Mouse (Mus musculus) gastrocnemius, postnatal 36 days (tissue): Measurements from ENCODE around the gene Arl4a. TPM values are rescaled to one million over a fixed set of nuclear protein-coding genes. Genes with fewer than 3 reads are reported as not detected.

Experiments
- DNase-seq, 2 experiments: peaks; one replicate each; pipeline ENCODE4 v3.0.0; 2022
- intact Hi-C: fragments of 180-260 bp; cut with DNase I; formaldehyde crosslinking; loops from one replicate; pipeline ENCODE4 v1.15.1; 2025
- long read RNA-seq, 2 experiments: library from polyadenylated mRNA; stranded (forward); transcript quantifications; one replicate each; pipeline ENCODE4 v2.0.0; 2021
- total RNA-seq, 2 experiments: library from RNA; stranded (reverse); gene quantifications; 2 replicates each; pipeline ENCODE4 v1.2.3; 2021

Gene Arl4a
- 10 to 100 TPM; 16.1 to 21.1 TPM for total RNA-seq
- long read RNA-seq, experiment 1, transcript Arl4a-201 (2 exons, 1,200 nt): major isoform, 34 of 45 reads
- long read RNA-seq, experiment 1, partial matches to known transcripts: 0 of 45 reads
- long read RNA-seq, experiment 1, other reads (novel, unspliced or antisense): 8 of 45 reads
- long read RNA-seq, experiment 2, transcript Arl4a-201 (2 exons, 1,200 nt): major isoform, 43 of 51 reads
- long read RNA-seq, experiment 2, transcript Arl4a-205 (2 exons, 3,710 nt): minor isoform, 7 of 51 reads
- long read RNA-seq, experiment 2, partial matches to known transcripts: 0 of 51 reads
- long read RNA-seq, experiment 2, other reads (novel, unspliced or antisense): 1 of 51 reads

GRCm38 (mm10) chr12:40037876-40038463 is at the start of gene Arl4a:
Gene Arl4a, minus strand, starts transcription at chr12:40038025.
- DNase-seq: peak; percentile 81 to 87
- intact Hi-C loops: loop anchor here (5.0 kb wide), 1 partner anchor 371 kb away; no protein-coding TSS in a partner anchor

GRCm38 (mm10) chr12:40085731-40086322 is 48.0 kb upstream of the Arl4a start:
- no peak for DNase-seq
- intact Hi-C loops: no loop called here

GRCm38 (mm10) chr12:40082453-40083238 is 44.8 kb upstream of the Arl4a start:
- intact Hi-C loops: loop anchor here (2.0 kb wide), 1 partner anchor 82 kb away; no protein-coding TSS in a partner anchor
- no peak for DNase-seq

GRCm38 (mm10) chr12:40082048-40082447 is 44.2 kb upstream of the Arl4a start:
- DNase-seq: no peak

DNA sequence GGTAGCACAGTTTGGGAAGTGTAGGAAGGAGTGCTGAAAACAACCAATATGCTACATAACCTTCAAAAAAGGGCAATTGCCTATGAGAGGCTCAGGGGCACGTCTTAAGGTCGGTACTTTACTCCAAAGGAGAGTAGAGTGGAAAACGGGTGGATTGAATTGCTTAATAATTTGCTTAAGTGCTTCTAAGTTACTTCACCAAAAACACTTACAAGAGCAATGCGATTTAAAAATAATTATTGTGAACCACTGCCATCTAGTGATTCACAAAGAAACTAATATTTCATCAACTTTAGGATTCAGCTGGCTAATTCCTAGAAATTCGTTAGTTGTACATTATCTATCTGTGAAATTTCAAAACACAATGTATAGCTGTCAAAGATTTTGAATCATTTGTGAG is 35.8 kb upstream of the Arl4a start:
- intact Hi-C loops: loop anchor here (10.0 kb wide), 1 partner anchor 559 kb away; no protein-coding TSS in a partner anchor
- no peak for DNase-seq

More at GRCm38 (mm10) chr12:40082048-40082447, 44.2 kb upstream of the Arl4a start:
- intact Hi-C loops: loop anchor here (2.0 kb wide), 1 partner anchor 83 kb away; no protein-coding TSS in a partner anchor

GRCm38 (mm10) chr12:40047024-40047423 is 9.2 kb upstream of the Arl4a start:
- intact Hi-C loops: no loop called here
- no peak for DNase-seq

DNA sequence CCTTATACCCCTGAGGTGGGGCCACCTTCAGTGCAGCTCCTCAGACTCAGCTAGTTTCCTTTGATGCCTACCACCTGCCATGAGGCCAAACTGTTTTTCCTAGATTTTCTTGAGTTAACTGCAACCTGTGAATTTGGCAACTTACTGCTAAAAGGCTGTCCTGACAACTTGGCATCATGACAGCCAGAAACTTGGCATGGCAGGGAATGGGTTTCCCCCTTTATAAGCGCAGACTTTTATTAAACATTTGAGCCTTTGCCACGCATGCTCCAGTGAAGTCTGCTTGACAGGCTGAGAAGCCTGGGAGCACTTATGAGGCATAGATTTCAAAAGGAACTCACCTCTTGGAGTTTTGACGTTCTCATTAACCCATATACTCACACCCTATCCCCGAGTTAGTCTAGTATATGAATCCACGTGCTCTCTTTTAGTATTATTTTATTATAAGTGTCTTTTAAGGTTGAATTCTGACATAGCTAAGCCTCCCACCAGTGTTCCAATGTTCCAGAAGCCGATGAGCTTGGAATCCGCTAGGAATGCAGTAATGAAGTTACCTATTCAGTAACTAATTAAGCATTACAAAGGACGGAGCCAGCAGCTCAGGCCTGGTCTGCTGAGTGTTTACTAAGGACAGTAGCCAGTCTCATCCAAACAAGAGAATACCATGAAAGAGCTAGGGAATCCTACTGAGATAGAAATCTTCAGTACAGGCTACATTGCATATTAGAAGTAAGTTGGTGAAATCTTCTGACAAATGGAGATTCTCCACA is 6.2 kb upstream of the Arl4a start:
- intact Hi-C loops: no loop called here

DNA sequence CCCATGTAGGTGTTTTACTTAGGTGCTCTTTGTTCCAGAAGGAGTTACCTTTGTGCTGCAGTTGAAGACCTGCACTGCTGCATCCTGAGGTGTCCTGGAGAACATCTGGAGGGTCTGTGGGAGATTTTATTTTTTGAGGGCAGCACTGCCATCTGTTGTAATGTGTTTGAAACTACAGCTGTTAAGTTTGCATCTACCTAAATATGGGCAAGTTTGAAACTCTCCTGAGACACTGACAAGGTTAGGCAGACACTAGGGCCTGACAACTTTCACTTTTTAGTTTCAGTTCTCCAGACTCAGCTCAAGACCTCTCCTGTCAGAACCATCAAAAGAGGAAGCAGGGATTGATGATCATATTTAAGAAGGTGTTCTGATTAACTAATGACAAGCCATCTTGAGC is 2.2 kb upstream of the Arl4a start:
- no peak for DNase-seq
- intact Hi-C loops: loop anchor here (2.0 kb wide), 1 partner anchor 529 kb away; no protein-coding TSS in a partner anchor

More for the DNA sequence above, 6.2 kb upstream of the Arl4a start:
- DNase-seq: no peak

- peak; percentile 97 to 99 for DNase-seq
- intact Hi-C loops: loop anchor here (5.0 kb wide), 1 partner anchor 370 kb away; no protein-coding TSS in a partner anchor
These were observed 505 bp downstream of the Arl4a start for GRCm38 (mm10) chr12:40037226-40037813.

- no peak for DNase-seq
- intact Hi-C loops: loop anchor here (5.0 kb wide), 1 partner anchor 369 kb away; no protein-coding TSS in a partner anchor
These were observed 1.2 kb downstream of the Arl4a start for GRCm38 (mm10) chr12:40036666-40037065.

DNA sequence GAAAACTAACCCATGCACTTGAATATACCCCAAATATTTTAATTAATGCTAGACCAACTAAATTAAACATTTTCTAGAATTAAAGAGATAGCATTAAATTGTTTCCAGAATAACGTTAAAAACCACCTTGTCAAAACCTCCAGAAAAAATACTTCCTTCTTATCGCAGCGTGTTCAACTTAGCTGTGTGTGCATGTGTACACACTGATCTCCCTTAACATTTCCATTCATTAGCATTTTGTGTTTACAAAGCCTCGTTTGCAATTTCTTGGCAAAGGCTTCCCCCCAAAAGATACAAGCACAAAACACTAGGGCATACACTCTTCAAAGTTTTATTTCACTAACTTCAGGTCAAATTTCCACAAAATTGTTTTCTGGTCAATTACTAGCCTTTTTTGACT is 2.3 kb downstream of the Arl4a start:
- intact Hi-C loops: loop anchor here (5.0 kb wide), 1 partner anchor 368 kb away; no protein-coding TSS in a partner anchor
- no peak for DNase-seq

- DNase-seq: no peak
- intact Hi-C loops: no loop called here
These were observed 8.6 kb downstream of the Arl4a start for GRCm38 (mm10) chr12:40029201-40029600.

GRCm38 (mm10) chr12:40027846-40028245 is 10.0 kb downstream of the Arl4a start:
- no peak for DNase-seq
- intact Hi-C loops: no loop called here

DNA sequence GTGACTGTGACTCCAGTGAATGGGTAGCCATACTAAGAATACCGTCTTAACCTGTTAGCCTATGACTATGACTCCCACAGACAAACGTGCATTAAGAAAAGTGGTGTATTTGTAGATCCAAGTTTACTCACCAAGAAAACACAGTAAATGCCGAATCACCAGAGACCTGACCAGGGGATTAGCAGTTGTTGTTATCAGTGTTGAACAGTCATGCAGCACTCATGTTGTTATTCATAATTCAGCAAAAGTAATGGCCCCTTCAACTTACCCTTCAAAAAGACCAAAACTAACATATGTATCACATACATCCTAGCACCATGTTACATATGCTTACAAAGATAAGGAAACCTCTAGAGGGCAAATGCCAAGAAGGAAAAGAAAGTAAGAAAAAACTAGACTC is 10.4 kb downstream of the Arl4a start:
- no peak for DNase-seq
- intact Hi-C loops: no loop called here

DNA sequence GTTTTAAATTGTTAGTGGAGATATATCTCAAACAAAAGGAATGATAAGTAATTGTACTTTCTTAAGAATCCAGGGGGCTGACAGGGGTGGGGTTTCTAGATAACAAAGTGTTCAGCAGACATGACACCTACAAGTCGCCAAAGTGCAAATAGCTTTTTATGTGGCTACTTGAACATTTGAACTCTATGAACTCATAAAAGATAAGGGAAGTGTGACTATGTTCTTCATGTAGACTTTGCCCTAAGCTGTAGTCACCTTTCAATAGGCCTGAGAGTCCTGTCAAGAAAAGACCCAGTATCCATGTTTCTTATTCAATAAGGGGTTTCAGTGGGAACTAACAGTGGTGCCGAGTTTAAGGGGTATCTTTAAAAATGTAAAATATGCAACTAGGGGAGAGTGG is 13.9 kb downstream of the Arl4a start:
- no peak for DNase-seq

GRCm38 (mm10) chr12:40023014-40023642 is 14.7 kb downstream of the Arl4a start:
- intact Hi-C loops: no loop called here
- no peak for DNase-seq

More for the DNA sequence above, 13.9 kb downstream of the Arl4a start:
- intact Hi-C loops: no loop called here

- DNase-seq: no peak
- intact Hi-C loops: no loop called here
These were observed 15.5 kb downstream of the Arl4a start for GRCm38 (mm10) chr12:40022344-40022743.

DNA sequence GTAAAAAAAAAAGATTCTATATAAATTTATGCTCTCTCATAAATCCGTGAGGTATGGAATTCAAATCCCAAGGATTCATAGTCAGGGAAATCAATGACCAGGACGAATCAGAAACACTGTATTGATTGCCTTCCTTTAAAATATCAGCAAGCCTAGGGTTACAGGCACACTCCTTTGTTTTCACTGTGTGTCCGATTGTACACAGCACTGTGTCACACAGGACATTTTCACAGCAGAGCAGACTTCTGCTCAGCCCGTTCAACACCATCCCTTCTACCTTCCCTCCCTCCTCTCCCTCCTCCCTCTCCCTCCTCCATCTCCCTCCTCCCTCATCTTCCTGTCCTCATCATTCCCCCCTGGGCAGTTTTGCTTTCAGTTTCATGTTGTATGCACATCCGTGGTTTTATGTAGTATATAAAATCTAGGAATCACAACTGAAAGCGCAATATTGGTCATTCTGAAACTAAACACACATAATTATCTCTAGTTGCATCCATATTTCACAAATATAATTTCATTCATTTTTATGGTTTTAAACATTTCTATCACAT is 19.8 kb downstream of the Arl4a start:
- intact Hi-C loops: no loop called here

More for the DNA sequence above, 19.8 kb downstream of the Arl4a start:
- no peak for DNase-seq
